Mouse (Mus musculus): ENCODE results near the gene Gm34653.
"Not testable (repeated sequence)": the region's sequence is repeated elsewhere in the genome, so short reads cannot be mapped to it uniquely, and the experiment has no call there.

The Gm34653 gene

DNA sequence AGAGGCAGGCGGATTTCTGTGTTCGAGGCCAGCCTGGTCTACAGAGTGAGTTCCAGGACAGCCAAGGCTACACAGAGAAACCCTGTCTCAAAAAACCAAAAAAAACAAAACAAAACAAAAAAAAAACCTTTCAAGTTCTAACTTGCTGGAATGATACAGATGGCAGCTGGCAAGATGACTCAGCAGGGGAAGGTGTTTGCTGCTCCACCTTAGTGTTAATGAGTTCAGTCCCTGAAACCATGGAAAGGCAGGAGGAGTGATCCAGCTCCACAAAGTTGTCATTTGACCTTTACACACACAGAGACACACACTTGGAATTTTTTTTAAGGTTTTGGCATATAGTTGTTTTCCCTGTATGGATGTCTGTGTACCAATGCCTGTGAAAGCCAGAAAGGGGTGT, 16.9 kb upstream of the Gm34653 start:
- not testable (repeated sequence) for DNase-seq (ENCODE audit: low spot score in 2 of 2)

DNA sequence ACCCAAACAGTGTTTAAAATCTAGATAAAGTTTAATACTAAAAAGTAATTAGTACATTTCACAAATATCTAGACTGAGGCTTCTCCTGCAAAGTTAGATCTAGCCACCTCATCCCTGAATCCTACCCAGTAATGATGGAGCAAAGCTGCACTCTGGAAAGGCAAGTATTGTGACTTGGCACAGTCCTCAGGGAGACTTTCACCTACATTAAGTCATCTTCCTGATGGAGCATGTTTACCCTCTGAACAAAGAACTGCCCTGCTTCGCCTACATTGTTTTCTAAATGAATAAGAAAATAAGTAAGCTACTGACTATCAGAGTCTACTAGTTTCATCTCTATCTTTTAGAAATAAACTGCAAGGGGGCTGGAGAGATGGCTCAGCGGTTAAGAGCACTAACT, 14.3 kb upstream of the Gm34653 start:
- no peak for DNase-seq (ENCODE audit: low spot score in 2 of 2)

GRCm38 (mm10) chr2:34825827-34826459, 6.9 kb upstream of the Gm34653 start, which contains the start of gene Fbxw2:
Fbxw2 (minus strand) TSS chr2:34826311.
- peak; percentile 76 to 87 for DNase-seq (ENCODE audit: low spot score in 2 of 2)

GRCm38 (mm10) chr2:34826460-34827231, 6.2 kb upstream of the Gm34653 start:
- DNase-seq (ENCODE audit: low spot score in 2 of 2), result peak in 1 of 2 experiments; percentile 11

DNA sequence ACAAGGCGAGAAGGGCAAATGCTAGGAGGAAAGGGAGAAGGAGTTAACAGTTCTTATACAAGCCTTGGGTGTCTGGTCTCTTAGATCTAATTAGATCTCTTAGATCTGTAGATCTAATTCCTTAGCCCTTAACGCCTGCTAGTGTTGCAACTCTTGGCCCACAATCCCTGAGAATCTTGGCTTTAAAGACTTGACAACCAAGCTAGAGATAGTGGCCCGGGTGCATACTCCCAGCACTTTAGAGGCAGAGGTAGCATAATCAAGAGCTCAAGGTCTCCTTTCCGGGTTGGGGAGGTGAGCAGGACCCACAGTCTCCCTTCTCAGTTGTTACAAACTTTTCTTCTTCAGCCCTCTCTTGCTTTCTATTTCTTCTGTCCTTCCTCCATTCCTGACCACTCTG, 5.2 kb upstream of the Gm34653 start:
- DNase-seq (ENCODE audit: low spot score in 2 of 2), result no peak

GRCm38 (mm10) chr2:34828026-34828425, 4.8 kb upstream of the Gm34653 start:
- no peak for DNase-seq (ENCODE audit: low spot score in 2 of 2)

DNA sequence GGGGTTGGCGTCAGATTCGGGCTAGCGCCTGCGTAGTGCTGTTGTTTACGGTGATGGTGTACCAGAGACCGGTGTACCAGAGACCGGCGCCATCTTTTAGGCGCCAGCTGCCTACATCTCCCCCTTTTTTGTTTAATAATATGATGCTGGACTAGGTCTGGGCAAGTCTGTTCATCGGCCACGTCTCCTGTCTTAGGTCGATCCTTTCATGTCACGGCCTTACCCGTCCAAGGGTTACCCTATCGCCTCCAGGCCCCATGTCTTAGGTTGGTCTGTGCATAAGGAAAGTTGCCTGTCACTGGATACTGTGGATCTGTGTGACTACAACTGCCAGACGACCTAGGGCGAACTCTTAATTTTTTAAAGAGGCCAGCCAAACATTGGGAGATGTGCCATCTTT, 2.7 kb upstream of the Gm34653 start:
- not testable (repeated sequence) for DNase-seq (ENCODE audit: low spot score in 2 of 2)

DNA sequence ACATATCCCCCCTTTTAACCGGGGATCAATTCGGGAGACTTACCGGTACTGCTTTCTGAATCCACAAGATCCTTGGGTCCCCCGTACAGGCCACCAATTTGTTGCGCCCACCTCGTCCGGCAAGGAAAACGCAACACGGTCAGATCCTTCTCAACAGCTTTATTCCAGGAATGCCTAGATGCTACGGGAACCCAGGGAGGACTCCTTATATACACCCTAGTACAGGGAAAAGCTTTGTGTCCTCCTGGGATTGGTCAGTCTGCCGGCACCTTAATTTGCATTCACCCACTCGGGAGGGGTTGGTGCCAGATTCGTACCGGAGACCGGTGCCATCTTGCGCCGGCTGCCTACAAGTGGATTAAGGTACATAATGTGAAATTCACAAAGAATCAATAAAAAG, 817 bp downstream of the Gm34653 start:
- no peak for DNase-seq (ENCODE audit: low spot score in 2 of 2)

GRCm38 (mm10) chr2:34835669-34836068, 2.9 kb downstream of the Gm34653 start:
- DNase-seq (ENCODE audit: low spot score in 2 of 2), result no peak

GRCm38 (mm10) chr2:34840143-34840542, 7.3 kb downstream of the Gm34653 start:
- DNase-seq (ENCODE audit: low spot score in 2 of 2), result not testable (repeated sequence)

DNA sequence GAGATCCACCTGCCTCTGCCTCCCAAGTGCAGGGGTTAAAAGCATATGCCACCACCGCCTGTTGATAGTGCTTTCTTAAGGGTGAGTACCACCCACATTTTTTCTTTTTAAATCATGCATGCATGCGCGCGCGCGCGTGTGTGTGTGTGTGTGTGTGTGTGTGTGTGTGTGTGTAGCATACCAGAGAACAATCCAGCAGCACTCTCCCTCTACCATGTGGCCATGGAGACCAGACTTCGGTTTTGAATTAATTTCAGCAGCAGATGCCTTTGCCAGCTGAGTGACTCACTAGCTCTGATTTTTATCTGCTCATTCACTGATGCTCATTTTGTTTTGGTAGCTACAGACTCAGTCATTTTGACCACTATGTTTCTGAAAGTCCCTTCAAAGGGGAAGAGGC, 8.9 kb downstream of the Gm34653 start:
- no peak for DNase-seq (ENCODE audit: low spot score in 2 of 2)

DNA sequence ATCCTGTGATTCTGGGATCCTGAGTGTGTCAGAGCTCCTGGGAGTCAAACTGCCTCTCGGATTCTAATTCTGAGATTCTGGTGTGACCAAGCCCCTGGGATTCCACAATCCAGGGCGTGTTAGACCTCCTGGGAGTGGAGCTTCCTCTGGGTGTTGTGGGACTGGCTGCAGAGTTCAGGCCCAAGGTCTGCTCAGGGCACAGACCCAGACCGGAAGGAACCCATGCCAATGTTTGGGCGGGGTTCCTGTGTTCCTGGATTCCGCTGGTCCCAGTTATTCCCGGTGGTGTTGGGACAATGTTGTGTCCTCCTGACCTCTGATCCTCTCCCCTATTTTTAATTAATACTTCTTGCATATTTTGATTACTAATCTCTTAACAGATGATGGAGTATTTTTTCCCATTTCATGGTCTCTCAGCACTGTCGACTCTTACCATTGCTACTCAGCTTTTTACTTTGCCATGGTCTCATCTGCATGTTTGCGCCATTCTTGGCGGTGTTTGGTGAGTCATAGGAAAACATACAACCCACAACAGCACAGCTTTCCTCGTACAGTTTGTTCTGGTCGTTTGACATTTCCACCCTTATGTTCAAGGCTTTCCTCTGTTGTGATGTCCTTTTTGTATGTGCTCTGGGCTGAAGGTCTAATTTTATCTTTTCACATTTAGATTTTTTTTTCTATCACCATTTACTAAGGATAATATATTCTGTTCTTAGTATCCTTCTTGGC, 10.6 kb downstream of the Gm34653 start:
- DNase-seq (ENCODE audit: low spot score in 2 of 2), result no peak

DNA sequence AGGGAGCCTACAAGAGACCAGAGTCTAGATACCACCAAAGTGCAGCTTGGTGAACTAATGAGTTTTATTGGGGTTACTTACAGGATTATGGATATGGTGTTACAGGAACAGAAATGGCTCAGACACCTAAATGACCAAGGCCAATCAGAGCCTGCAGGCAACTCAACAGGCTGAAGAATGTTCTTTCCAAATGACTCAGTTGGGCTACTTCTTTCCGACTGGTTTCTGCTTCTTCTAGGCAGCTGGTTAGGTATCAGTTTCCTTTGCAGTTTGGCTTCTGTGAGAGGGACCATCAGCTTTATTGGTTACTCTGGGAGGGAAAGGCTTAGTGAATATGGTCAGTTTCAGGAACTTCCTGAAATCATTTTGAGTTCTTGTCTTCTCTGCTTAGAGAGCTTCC, 14.9 kb downstream of the Gm34653 start:
- DNase-seq (ENCODE audit: low spot score in 2 of 2), result no peak

DNA sequence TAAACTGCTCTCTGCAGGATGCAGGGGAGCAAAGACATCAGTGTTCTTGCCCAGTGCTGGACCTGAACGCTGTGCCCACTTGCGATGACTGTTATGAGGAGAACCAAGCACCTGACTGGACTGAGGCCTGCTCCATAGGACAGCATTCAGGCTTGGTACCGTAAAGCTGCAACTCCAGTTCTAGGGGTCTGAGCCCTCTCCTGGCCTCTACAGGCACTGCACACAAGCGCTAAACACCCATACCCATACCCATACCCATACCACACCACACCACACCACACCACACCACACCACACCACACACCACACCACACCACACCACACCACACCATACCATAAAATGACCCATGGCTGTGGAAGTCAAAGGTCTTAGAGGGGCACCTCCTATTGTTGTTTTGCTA, 22.5 kb downstream of the Gm34653 start:
- no peak for DNase-seq (ENCODE audit: low spot score in 2 of 2)

DNA sequence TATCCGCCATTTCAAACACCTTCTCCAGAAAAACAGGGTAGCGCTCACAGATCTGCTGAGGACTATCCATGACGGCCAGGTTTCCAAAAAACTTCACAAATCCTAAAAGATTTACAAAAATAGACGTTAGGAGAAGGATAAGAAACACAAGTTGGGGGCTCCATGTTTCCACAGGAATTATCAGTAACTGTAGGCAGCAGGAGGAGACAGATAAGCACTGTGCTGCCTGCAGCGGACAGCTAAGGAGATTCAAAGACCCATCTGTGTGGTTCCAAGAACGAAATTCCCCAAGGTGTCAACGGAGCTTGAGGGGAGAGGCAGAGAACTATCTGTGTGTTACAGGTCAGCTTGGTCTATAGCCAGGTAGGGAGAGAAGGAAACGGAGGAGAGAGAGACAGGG, 24.9 kb downstream of the Gm34653 start:
- DNase-seq (ENCODE audit: low spot score in 2 of 2), result no peak

DNA sequence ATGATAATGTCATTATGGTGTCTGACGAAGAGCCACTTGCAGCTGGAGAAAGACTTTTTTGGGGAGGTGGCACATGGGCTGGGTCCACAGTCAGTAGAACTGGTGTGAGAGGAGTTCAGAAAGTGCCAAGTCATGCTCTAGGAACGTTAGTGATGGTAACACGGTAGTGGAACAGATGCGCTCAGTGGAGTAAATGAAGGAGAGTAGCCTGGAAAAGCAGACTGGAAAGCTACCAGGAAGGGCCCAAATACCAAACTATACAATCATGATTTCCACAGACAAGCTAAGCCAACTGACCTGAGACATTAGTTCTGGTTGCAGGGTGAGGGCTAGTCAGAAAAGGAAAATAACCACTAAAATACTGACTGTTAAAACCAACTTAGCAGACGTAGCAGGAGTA, 36.9 kb downstream of the Gm34653 start:
- DNase-seq (ENCODE audit: low spot score in 2 of 2), result no peak

- DNase-seq (ENCODE audit: low spot score in 2 of 2), result peak; percentile 93 to 95
Observed at GRCm38 (mm10) chr2:34870520-34871474, 38.0 kb downstream of the Gm34653 start.

GRCm38 (mm10) chr2:34874271-34874670, 41.5 kb downstream of the Gm34653 start, which contains the start of gene Cutal:
Cutal (plus strand) TSS chr2:34874396.
- no peak for DNase-seq (ENCODE audit: low spot score in 2 of 2)

GRCm38 (mm10) chr2:34874816-34875345, 42.1 kb downstream of the Gm34653 start, which contains the start of gene Psmd5:
Psmd5 (minus strand) TSS chr2:34874968.
- no peak for DNase-seq (ENCODE audit: low spot score in 2 of 2)

GRCm38 (mm10) chr2:34880054-34880453, 47.2 kb downstream of the Gm34653 start:
- no peak for DNase-seq (ENCODE audit: low spot score in 2 of 2)

DNA sequence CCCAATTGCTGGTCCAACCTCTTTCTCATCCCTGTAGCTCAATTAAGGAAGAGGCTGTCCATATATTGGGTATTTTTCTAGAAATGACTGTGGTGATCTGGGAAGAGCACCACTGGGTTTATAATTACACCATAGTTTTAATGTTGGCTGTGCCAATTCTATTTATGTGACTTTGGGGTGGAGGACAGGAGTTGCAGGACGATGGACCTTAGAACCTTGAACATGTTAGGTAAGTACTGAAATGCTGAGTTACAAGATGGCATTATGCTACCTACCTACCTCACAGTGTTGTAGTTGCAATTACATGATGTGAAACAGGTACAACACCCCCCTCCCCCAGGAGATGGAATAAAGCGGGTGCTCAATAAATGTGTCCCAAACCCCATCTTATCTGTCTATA, 50.0 kb downstream of the Gm34653 start:
- DNase-seq (ENCODE audit: low spot score in 2 of 2), result no peak

All from thymus, postnatal 10 days (tissue).